Mouse (Mus musculus) gastrocnemius, adult 18-20 months (tissue): Measurements from ENCODE around the gene Olfr597. TPM values are rescaled to one million over a fixed set of nuclear protein-coding genes. Genes with fewer than 3 reads are reported as not detected.
"Not testable (repeated sequence)": the region's sequence is repeated elsewhere in the genome, so short reads cannot be mapped to it uniquely, and the experiment has no call there.

Source experiments
- DNase-seq: peaks from one replicate; pipeline ENCODE4 v3.0.0; 2021; ENCODE audit warnings: low spot score
- long read RNA-seq, 2 experiments: library from polyadenylated mRNA; stranded (forward); transcript quantifications; one replicate each; pipeline ENCODE4 v2.0.0; 2021
- microRNA-seq: library from miRNA; unstranded; fragments of <30 nt; microRNA quantifications from one replicate; pipeline ENCODE4 v1.2.0, GENCODE M21; 2021
- total RNA-seq, 2 experiments: library from RNA; stranded (reverse); gene quantifications; 2 replicates each; pipeline ENCODE4 v1.2.3; 2021

Olfr597 gene
- total RNA-seq, result not detected
- long read RNA-seq, experiment 1, result 0 reads
- long read RNA-seq, experiment 2, result 0 reads

GRCm38 (mm10) chr7:103316015-103316414 is at the start of gene Olfr597:
Gene Olfr597, plus strand, starts transcription at chr7:103316315.
- DNase-seq, result not testable (repeated sequence)

GRCm38 (mm10) chr7:103305348-103305747 is 10.8 kb upstream of the Olfr597 start, which contains the start of gene Olfr596:
Gene Olfr596, plus strand, starts transcription at chr7:103305648.
- not testable (repeated sequence) for DNase-seq

- DNase-seq, result no peak
Observed at GRCm38 (mm10) chr7:103323268-103323667, 7.2 kb downstream of the Olfr597 start, which contains the start of gene Olfr598. Gene Olfr598, plus strand, starts transcription at chr7:103323568.

GRCm38 (mm10) chr7:103335617-103336016 is 19.5 kb downstream of the Olfr597 start, which contains the start of gene Olfr599:
Gene Olfr599, plus strand, starts transcription at chr7:103335917.
- no peak for DNase-seq

- no peak for DNase-seq
Observed at GRCm38 (mm10) chr7:103349569-103349968, 33.5 kb downstream of the Olfr597 start, which contains the start of gene Olfr600. Gene Olfr600, minus strand, starts transcription at chr7:103349669.

- no peak for DNase-seq
Observed at GRCm38 (mm10) chr7:103362555-103362954, 46.4 kb downstream of the Olfr597 start, which contains the start of gene Olfr601. Gene Olfr601, minus strand, starts transcription at chr7:103362655.

Small RNA genes lying within 50 kb of the gene (microRNA-seq; reads per million reads assigned to microRNA genes)
- not detected for gene Gm23550

Other genes starting within 250 kb of the Olfr597 start
- gene Olfr584, start 234.4 kb upstream of the Olfr597 start, total RNA-seq, result not detected
- gene Olfr585, start 218.6 kb upstream of the Olfr597 start, total RNA-seq, result not detected
- not detected for gene Olfr586, start 190.7 kb upstream of the Olfr597 start, total RNA-seq
- not detected for gene Olfr588-ps1, start 175.4 kb upstream of the Olfr597 start, total RNA-seq
- gene Olfr589, start 160.0 kb upstream of the Olfr597 start, total RNA-seq, result not detected
- gene Olfr591, start 138.0 kb upstream of the Olfr597 start, total RNA-seq, result not detected
- gene Olfr592, start 131.5 kb upstream of the Olfr597 start, total RNA-seq, result not detected
- not detected for gene Olfr593, start 104.5 kb upstream of the Olfr597 start, total RNA-seq
- not detected for gene Olfr594, start 99.3 kb upstream of the Olfr597 start, total RNA-seq
- gene Usp17ld, start 63.8 kb upstream of the Olfr597 start, total RNA-seq, result not detected
- gene Olfr596, start 10.7 kb upstream of the Olfr597 start, total RNA-seq, result not detected
- not detected for gene Olfr598, start 7.3 kb downstream of the Olfr597 start, total RNA-seq
- not detected for gene Olfr599, start 19.6 kb downstream of the Olfr597 start, total RNA-seq
- not detected for gene Olfr600, start 33.4 kb downstream of the Olfr597 start, total RNA-seq
- not detected for gene Olfr601, start 46.3 kb downstream of the Olfr597 start, total RNA-seq
- gene Olfr603, start 69.9 kb downstream of the Olfr597 start, total RNA-seq, result not detected
- gene Usp17lc, start 98.8 kb downstream of the Olfr597 start, total RNA-seq, result not detected
- gene Olfr605, start 129.1 kb downstream of the Olfr597 start, total RNA-seq, result not detected
- not detected for gene Olfr606, start 132.7 kb downstream of the Olfr597 start, total RNA-seq
- not detected for gene Olfr607, start 147.8 kb downstream of the Olfr597 start, total RNA-seq
- not detected for gene Olfr608, start 153.6 kb downstream of the Olfr597 start, total RNA-seq
- not detected for gene Olfr609, start 181.7 kb downstream of the Olfr597 start, total RNA-seq
- not detected for gene Olfr610, start 195.8 kb downstream of the Olfr597 start, total RNA-seq
- gene Olfr611, start 204.5 kb downstream of the Olfr597 start, total RNA-seq, result not detected
- not detected for gene Olfr612, start 226.4 kb downstream of the Olfr597 start, total RNA-seq
- not detected for gene Olfr613, start 231.8 kb downstream of the Olfr597 start, total RNA-seq
- gene Olfr615, start 239.8 kb downstream of the Olfr597 start, total RNA-seq, result not detected